Mouse (Mus musculus) inflammation-experienced regulatory T-cells, adult 6 months (primary cell): ENCODE measurements around the gene Arid1b. TPM values are rescaled to one million over a fixed set of nuclear protein-coding genes. Genes with fewer than 3 reads are reported as not detected.

Experiments used
- ATAC-seq: one replicate; pipeline ENCODE4 v1.8.0; 2017
- polyA plus RNA-seq, 3 experiments: library from polyadenylated mRNA; unstranded; fragments of 100-300 nt; shearing (Covaris generic); gene quantifications; one replicate each; pipeline ENCODE4 v1.2.1; 2017

Gene Arid1b
- polyA plus RNA-seq, 3 experiments from 2014 or later: 11.1 to 14.1 (median 12.2) TPM

DNA sequence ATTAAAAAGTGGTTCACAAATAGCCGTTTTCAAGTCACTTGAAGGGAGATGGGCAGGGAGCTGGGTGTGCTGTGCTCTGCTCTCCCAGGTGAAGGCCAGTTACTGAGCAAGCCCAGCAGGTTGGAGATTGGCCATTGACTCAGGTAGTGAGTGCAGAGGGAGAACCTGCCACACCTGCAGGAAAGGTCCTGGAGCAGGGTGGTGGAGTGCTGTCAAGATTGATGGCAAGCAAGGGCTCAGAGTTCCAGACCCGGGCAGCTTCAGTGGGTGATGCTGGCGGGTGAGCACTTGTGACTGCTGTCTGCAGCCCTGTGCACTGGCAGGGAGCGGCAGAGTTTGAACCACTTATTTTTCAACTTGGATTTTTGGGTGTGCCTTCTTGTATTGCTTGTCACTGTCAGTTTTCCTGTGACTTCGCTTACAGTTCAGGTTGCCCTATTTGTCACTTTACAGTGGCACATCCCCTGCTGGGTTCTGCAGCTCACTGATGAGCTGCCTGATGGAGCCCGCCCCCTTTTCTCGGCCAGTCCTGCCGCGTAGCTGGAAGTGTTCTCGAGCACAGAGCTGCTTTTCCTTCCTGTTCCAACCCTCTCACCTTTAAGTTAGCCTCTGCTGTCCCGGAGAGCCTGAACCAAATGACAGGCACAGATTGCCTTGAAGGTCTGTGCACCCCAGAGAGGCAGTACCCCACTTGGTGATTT, 27.3 kb downstream of the Arid1b start:
- ATAC-seq: no peak

DNA sequence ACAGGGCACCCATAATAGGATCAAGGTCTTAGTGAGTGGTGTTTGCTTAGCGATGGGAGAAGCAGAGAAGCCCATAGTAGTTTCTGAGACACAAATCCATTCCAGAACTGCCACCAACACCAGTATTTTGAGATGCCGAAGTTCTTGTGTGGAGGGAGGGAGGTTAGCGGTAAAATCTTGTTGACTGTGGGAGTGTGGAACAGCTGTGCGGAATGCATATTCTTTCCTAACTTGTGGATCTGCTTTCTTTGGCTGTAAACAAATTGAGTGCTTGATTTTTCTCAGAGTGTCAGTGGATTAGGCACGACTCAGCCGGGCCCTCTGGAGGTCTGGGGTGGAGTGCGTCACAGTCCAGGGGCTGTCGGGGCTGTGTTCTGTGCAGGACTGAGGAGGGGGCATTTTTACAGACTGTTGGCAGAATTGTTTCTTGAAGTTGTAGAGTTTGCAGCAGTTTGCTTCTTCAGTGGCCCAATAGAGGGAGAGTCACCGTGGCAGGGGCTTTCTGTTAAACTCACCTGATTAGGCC, 27.9 kb downstream of the Arid1b start:
- no peak for ATAC-seq

DNA sequence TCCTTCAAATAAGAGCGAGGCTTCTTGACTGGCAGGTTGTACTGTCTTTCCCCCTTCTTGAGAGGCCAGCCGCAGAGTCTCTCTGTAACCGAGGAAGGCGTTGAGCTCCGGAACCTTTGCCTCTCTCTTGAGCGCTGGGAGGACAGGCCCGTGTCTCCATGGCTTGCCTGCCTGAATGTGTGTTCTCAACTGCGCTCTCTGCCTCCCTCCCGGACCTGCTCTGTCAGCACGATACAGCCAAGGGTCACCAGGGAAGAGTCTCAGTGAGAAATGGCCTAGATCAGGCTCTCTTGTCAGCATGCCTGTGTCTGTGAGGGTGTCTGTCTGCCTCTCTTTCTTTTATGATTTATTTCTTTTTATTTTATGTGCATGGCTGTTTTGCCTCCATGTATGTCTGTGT, 29.6 kb downstream of the Arid1b start:
- ATAC-seq: no peak

DNA sequence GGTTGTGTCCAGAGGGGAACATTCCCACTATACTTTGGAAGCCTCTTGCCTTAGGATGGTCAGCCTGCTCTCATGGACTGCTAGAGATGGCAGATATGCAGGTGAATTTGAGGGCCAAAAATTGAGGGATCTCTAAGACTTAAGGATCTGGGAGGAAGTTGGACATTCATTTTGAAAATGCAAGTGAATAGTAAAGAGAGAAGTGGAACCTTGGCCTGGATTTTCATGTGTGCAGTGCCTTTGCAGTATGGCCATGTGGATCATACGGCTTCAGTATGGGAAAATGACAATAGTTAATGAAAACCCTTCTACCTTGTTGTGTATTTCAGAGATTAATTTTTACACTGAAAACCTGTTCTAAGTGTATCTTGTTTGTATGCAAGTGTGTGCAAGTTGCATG, 31.3 kb downstream of the Arid1b start:
- no peak for ATAC-seq

DNA sequence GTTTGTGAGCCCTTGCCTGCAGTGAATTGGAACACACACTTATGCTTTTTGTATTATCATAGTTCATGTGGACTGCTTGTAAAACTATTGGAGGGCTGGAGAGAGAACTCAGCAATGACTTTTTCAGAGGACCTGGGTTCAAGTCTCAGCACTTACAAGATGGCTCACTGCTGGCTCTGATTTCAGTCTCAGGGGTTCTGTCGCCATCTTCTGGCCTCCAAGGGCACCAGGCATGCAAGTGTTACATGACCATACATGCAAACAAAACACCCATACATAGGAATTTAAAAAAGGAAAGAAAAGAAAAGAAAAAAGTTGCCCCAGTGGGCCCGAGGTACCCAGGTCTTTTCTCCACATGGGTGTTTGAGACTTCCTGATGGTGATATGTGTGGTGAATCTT, 32.4 kb downstream of the Arid1b start:
- ATAC-seq: no peak

DNA sequence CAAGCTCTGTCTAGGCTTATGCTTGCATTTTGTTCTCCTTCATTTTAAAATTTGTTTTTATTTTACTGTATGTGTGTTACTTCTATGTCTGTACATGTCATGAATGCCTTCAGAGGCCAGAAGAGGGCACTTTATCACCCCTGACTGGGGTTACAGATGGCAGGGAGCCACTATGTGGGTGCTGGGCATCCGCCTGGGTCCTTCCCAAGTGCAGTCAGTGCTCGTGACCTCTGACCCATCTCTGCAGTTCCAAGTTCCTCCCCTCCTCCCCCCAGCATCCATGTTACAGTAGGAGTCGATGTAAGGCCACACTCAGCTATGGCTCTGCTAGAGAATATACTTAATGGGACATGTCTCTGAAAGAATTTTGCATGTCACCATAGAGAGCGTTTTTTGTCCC, 35.0 kb downstream of the Arid1b start:
- no peak for ATAC-seq

DNA sequence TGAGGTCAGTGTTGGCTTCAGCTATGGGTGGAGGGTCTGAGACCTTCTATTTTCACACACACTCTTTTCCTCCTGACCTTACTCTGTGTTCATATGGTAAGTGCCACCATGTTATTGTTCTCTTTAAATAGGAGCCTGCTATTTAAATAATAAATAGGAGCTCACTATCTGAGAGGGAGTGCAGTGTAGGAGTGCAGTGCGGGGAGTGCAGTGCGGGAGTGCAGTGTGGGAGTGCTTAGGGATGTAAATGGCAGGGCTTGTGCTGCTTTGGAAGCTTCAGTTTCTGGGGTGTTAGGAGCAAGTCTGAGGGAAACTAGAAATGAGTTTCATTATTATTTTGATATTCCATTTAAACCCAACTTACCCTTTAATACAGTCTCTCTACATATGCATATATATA, 36.2 kb downstream of the Arid1b start:
- ATAC-seq: no peak

DNA sequence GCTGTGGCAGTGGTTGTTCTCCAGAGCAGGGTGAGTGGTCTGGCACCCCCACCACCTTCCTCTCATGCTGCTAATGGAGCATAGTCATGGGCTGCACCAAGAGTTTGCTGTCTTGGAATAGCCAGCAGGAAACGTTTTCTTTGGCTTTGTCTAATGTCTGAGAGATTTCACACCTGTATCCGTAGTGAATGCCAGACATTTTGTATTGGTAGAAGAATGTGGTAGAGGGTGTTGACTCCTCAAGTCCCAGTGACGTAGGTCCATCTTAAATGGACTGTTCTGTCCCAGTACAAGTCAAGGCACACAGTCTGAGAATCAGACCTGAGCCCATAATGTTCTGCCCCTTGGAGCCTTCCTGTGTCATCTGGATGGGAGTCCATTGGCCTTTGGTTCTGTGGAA, 39.2 kb downstream of the Arid1b start:
- no peak for ATAC-seq

DNA sequence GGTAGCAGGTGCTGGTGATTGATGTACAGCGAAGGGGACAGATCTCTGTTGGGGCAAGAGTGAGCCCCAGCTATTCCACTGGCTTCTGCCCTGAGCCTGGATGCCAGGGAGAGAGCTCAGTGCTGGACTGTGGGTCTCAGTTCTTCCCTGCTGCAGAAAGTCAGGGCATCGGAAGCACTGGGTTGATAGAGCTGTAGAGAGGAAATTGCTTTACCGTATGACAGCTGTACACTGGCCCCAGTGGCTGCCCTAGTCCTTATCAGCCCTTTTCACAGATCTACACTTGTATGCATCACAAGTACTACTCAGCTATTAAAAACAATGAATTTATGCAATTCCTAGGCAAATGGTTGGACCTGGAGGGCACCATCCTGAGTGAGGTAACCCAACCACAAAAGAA, 40.1 kb downstream of the Arid1b start:
- ATAC-seq: no peak

DNA sequence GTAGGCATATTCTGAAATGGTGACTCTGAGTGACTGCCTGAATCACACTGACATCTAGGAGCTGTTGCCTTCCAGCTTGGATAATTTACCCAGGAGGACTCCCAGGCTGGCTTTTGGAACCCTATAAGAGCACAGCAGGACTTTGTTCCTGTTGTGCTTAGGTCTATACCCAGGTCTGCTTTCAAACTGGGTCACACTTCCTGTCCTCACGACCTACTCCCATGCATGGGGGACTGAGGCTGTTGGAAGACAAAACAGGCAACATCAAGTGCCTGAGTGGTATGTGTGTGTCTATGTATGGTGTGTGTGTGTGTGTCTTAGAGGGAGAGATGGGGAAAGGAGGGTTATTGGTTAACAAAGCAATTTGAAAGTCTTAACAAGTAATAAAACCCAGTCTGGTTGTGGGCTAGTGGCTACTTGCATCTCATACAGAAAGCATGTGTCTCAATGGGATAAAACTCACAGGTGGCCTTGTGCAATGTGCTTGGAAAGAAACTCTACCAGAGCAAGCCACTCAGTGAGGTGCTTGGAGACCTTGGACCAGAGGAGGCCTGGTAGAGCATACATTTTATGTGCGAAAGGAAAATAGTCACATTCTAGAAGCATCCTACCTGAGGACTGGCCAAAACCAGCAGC, 42.2 kb downstream of the Arid1b start:
- peak; percentile 79 for ATAC-seq

DNA sequence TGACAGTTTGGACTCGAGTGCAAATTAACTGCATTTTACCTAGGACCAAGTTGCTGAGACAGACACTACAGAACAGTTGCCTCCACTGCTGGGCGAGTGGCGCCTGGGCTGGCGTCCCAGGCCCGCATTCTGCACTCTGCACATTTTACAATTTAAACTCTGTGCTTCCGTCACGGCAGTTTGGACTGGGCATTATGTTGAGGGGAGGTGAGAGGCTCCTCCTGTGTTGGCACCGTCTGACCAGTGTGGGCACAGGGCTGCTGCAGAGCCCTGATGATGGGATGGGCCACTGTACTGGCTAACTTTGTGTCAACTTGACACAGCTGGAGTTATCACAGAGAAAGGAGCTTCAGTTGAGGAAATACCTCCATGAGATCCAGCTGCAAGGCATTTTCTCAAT, 43.1 kb downstream of the Arid1b start:
- no peak for ATAC-seq

DNA sequence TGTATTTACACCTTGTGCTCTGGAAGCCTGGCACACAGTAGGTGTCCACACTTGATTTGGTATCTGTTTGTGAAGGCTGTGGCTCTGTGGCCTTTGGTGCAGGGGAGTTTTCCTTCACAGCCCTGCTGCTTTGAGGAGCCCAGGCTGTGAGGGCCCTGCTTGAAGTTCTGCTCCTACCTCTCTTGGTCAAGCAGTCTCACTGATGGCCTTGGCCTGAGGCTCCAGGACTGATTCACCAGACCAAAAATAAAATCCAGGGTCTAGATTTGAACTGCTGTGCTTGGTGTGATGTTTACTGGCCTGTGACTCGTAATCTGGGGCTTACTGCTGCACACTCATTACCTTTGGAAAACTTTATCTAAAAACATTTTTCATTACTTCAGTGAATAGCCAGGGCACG, 45.7 kb downstream of the Arid1b start:
- ATAC-seq: no peak

DNA sequence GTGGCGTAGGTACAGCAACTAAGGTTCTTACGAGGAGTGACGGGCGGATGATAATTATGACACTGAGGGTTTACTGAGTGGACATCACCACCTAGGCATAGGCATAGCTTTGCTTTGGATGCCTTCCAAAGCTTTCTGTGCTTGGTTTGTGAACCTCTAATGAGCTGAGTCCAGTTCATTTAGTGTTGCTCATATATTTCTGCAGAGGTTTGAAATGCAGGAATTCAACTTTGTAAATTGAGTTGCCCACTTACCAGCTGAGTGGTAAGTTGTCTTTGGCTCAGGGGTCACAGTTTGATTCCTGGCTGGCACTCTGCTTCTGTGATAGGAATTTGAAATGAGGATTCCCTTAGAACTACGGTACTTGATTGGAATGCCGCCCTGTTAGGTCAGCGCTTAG, 49.7 kb downstream of the Arid1b start:
- no peak for ATAC-seq

DNA sequence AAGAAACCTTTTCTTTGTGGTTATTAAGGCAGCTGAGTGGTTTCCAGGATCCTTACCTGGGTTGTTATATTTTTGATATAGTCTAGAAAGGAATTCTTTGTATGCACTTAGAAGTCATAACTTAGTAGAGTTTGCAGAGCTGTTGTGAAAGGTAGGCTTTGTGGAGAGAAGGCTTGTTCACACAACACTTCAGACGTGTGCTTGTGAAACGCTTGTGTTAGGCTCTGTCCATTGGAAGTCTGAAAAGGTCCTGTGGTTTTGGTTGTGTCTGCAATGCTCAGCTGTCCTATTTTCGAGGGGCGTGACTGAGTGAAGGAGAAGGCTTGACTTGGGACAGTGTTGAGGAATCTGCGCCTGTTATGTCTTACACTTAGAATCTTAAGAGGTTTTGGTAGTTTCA, 51.5 kb downstream of the Arid1b start:
- no peak for ATAC-seq

DNA sequence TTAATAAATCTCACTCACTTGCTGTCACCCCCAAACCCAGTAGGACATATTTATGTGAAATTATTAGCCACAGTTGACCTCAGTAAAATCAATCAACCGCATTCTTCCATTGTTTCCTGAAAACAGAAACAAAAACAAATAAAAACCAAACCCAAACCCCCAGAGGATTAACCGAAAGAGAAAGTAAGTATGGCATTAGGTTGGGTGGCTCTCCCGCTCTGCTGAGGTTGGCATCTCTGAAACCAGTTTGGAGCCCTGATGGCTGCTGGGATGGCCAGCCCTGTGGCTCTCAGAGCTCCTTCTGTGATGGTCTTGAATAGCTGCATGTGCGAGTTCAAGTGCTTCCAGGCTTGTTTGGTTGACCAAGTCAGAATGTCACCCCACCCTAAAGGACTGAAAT, 53.2 kb downstream of the Arid1b start:
- peak; percentile 58 for ATAC-seq

DNA sequence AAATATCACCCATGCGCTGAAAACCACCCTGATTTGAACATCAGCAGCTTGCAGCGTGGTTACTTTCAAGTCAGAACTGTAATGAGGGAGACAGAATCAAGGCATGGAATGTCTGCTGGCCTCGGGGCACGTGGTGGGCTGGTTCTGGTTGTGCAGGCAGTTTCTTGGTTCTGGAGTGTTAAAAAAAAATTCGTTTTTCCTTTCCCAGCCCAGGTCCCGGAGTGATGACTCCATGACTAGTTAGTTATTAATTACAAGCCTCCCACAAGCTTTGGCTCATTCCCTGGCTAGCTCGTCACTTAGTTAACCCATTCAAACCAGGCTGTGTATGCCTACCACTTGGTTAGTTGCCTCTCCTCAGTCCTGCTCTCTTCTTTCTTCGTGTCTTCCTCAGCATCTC, 56.1 kb downstream of the Arid1b start:
- no peak for ATAC-seq

DNA sequence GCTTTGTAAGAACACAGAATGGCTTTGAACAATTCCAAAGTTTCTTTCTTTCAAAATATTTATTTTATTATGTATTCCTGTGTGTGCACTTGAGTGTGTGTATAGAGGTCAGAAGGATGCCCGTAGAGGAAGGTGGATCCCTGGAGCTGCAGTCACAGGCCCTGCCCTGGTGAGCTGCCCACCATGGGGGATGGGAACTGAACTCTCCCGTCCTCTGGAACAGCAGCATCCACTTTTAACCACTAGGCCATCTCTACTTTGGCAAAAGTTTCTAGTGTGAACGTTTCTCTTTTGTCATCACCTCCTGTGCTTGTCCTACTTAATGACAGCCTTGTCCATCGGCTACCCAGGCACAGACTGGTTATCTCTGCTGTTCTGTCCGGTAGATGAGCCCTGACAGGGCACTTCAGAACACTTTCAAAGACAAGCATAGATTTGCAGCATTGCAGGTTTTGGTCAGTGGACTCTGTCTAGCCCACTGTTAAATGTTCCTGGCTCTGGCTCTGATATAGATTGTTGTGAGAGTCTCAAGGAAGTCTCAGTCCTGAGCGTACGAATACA, 56.9 kb downstream of the Arid1b start:
- no peak for ATAC-seq

DNA sequence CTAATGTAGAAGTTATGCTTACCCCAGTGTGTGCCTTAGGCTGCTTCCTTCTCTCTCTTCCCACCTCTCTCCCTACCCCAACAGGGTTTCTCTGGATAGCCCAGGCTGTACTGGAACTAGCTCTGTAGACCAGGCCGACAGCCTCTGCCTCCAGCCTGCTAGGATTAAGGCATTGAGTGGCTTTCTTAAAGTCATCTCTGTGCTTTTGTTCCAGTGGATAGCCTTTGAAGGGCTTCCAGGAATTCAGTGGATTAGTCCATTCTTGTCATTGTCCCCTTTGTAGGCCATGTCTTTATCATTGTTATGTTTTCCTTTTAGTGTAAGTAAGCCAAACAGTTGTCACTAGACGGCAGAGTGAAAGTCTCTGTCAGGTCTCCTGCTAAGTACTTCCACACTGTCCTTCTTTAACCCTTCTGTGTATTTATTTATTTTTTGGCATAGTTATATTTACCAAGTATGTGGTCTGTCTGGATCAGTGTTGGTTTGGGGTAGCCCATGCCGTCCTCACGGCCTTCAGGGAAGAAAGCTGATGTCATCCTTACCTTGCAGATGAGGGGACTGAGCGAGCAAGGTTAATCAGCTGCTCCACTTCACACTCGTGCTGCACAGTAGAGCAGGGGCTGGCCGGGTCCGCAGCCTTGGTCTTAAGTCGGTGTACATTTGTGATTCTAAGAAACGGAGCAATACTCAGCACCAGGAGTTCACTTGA, 58.1 kb downstream of the Arid1b start:
- ATAC-seq: no peak

DNA sequence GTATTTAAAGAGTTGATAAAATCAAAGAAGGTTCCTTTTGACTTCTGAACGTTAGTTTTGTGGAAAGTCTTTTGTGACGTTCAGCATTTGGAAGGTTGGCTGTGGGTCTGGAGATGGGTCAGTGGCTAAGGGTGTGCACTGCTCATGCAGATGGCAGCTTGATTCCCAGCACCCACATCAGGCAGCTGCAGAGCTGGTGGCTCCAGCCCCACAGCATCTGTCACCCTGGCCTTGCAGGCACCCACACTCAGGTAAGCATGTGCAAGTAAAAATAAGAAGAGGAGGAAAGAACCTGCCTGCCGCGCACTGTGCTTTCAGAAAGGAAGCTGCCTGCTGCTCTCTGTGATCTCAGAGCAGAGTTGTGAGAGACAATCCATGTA, 58.7 kb downstream of the Arid1b start:
- no peak for ATAC-seq

DNA sequence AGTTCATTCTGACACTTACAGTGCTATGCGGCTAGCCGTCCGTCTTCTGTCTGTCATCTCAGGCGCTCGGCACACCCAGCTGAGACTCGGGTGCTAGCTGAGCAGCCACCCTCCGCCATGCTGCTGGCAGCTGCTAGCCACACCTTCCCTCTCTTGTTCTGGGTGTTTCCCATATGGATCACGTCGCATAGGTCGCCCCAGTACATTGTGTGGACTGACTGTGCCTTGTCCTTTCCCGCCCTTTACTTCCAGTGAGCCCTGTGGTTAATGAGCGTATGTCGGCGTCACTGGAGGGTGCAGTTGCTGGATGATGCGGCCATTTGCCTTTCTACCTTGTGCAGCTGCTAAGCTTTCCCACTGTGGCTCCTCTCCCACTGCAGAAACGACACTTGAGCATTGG, 59.1 kb downstream of the Arid1b start:
- no peak for ATAC-seq

DNA sequence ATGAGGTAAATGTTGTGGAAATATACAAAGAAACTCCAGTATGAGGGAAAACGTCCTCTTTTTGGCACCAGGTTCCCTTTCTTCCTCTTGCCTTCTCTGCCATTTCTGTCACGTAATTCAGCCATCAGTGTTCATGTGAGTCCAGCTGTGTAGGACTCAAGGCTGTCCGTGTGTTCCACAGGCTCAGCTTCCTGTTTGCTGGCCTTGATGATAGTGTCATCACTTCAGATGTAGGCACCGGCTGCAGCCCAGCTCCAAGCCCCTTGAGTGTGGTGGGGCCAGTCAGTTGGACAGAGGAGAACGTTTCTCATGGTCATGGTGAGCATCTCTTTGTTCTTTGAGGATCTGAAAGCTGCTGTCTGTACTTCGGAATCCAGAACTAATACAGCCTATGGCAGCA, 61.3 kb downstream of the Arid1b start:
- ATAC-seq: no peak

DNA sequence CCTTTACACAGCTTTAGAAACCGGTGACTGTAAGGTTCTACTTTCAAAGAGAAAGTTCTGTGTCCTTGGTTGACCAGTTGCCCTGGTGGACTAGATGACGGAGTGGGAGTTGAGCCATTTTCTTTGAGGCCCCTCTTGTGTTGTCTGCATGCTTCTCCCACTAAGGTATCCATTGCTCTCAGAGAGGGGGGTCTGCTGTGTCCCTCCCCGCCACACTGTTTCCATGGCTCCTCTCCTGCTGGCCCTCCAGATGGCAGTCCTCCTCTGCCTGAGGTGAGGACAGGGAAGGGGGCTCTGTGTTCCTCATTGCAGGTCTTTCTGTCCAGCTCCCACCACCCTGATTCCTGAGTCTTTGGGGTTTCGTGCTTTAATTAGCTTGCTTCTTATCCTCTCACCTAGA, 62.5 kb downstream of the Arid1b start:
- ATAC-seq: no peak

DNA sequence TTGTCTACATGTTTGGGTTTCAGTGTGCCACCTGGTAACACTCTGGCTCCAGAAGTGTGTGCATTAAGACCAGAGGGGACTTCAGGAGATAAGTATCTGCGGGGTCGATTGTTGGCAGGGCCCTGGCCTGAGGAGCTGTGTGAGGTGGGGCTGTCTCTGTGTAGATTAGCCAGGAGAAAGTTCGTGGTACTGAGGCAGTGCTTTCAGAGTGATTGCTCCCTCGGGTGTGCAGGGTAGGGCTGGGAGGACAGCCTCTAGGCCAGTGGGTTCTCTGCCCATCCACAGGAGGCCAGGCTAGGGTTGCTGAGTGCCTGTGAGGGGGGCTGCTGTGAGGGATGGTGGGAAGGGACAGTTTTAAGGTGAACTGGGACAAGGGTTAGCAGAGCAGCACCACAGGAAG, 63.2 kb downstream of the Arid1b start:
- ATAC-seq: no peak
